Mouse (Mus musculus): ENCODE data around the gene Lonrf3.
A peak's percentile ranks its signal among the peaks of the same experiment; 100 is the strongest.

Gene Lonrf3

DNA sequence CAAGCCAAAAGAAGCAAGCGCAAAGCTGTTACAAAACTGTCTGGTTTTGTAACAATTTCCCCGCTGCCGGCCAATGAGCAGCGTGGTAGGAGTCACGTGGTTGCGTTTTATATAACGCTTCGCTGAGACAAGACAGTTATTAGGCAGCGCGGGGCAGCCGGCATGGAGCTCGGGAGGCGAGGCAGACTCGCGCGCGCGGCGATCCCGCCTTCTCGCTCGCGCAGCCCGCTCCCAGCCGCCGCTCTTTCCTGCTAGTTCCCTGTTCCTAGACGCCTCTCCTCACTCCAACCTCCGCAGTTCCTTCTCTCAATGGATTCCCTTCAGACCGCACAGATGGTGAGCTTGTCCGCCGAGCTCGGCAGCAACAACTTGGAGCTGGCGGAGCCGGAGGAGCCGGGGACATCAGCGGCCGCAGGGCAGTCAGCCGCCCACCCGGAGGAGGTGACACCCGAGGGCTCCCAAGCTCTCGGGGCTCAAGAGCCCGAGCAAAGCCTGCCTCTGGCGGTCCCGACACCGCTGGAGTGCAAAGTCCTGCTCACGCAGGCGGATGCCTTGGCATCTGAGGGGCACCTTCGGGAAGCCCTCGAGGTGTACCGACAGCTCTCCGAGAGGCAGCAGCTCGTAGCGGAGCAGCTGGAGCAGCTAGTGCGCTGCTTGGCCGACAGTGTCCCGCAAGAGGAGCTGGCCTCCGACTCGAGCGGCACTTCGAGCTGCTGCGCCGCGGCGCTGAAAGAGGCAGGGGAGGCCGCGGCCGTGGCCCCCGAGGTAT is at the start of gene Lonrf3:
TSS of gene Lonrf3 (plus strand) at position 83 of the 769 bp plus-strand sequence.
- Histone ChIP-seq H3K4me3 (replicated peaks; ENCODE audit: low read length) (peak within 1 kb of the TSS; percentile 71), H3K36me3 (ENCODE audit: insufficient read depth, low read length) (no peaks in the 10 kb centered on the region), H3K4me1 (replicated peaks; ENCODE audit: low read depth, low read length) (peaks cover 4% of the 10 kb centered on the region), H3K27me3 (ENCODE audit: insufficient read depth, low read length) (peaks cover 57% of the 10 kb centered on the region), H3K9me3 (ENCODE audit: low read length) (no peaks in the 10 kb centered on the region)
- TF ChIP-seq NANOG (IDR thresholded peaks at IDR 0.05; ENCODE audit: borderline replicate concordance, low read length), result no peak
- TF ChIP-seq POU5F1 (IDR thresholded peaks at IDR 0.05; ENCODE audit: borderline replicate concordance, low read length), result no peak
- TF ChIP-seq CTCF (conservative IDR thresholded peaks at IDR 0.05; ENCODE audit: low read length), result no peak

- no peak for TF ChIP-seq NANOG (IDR thresholded peaks at IDR 0.05; ENCODE audit: borderline replicate concordance, low read length)
- no peak for TF ChIP-seq CTCF (conservative IDR thresholded peaks at IDR 0.05; ENCODE audit: low read length)
- TF ChIP-seq POU5F1 (IDR thresholded peaks at IDR 0.05; ENCODE audit: borderline replicate concordance, low read length), result no peak
- Histone ChIP-seq H3K36me3 (ENCODE audit: insufficient read depth, low read length) (no peaks in the 10 kb centered on the region), H3K4me1 (replicated peaks; ENCODE audit: low read depth, low read length) (no peaks in the 10 kb centered on the region), H3K4me3 (replicated peaks; ENCODE audit: low read length) (no peak overlapping the region), H3K27me3 (ENCODE audit: insufficient read depth, low read length) (no peaks in the 10 kb centered on the region), H3K9me3 (ENCODE audit: low read length) (no peaks in the 10 kb centered on the region)
These were observed 49.4 kb upstream of the Lonrf3 start for GRCm38 (mm10) chrX:36278750-36279149.

GRCm38 (mm10) chrX:36311420-36311819 is 16.7 kb upstream of the Lonrf3 start:
- TF ChIP-seq POU5F1 (IDR thresholded peaks at IDR 0.05; ENCODE audit: borderline replicate concordance, low read length), result no peak
- no peak for TF ChIP-seq NANOG (IDR thresholded peaks at IDR 0.05; ENCODE audit: borderline replicate concordance, low read length)
- TF ChIP-seq CTCF (conservative IDR thresholded peaks at IDR 0.05; ENCODE audit: low read length), result no peak
- no peaks in the 10 kb centered on the region for H3K27me3 ChIP-seq (ENCODE audit: insufficient read depth, low read length)
- H3K4me1 ChIP-seq (replicated peaks; ENCODE audit: low read depth, low read length), result no peaks in the 10 kb centered on the region
- H3K4me3 ChIP-seq (replicated peaks; ENCODE audit: low read length), result no peak overlapping the region
- no peaks in the 10 kb centered on the region for H3K36me3 ChIP-seq (ENCODE audit: insufficient read depth, low read length)
- H3K9me3 ChIP-seq (ENCODE audit: low read length), result no peaks in the 10 kb centered on the region

DNA sequence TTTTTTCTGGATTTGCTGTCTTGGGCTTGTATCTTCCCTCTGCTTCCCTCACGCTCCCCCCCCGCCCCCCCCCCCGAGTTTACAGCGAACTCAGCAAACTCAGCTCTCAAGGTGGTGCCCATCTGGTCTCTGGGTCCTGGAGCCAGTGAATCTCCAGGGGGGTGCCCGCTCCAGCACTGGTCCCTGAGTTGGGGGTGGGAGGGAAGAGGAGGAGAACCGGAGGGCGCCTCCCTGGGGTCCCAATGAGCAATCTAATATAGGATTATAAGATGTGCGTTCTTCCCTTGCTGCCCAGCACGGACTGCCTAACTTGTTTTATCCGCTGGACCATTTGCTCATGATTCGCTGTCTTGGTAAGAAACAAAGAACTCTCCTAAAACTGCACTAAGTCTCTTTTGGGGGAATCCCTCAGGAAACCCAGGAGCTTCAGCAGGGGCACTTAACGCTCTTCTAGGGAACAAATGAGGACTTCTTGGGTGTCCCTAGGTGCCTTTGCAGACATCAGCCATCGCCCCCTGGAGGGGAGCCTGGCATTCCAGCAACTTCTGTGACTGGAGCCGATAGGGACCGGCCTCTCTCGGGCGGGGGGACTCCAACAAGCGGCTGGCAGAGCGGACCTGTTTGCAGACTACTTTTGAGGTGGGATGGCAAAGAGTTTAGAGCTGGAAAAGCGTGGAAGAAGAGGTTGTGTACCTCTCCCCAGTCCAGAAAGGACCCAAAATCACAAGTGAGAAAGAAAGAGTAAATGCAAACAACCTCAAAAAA is 480 bp upstream of the Lonrf3 start:
- TF ChIP-seq CTCF (conservative IDR thresholded peaks at IDR 0.05; ENCODE audit: low read length), result no peak
- no peak for TF ChIP-seq POU5F1 (IDR thresholded peaks at IDR 0.05; ENCODE audit: borderline replicate concordance, low read length)
- no peak for TF ChIP-seq NANOG (IDR thresholded peaks at IDR 0.05; ENCODE audit: borderline replicate concordance, low read length)
- H3K27me3 ChIP-seq (ENCODE audit: insufficient read depth, low read length), result peaks cover 57% of the 10 kb centered on the region
- H3K36me3 ChIP-seq (ENCODE audit: insufficient read depth, low read length), result no peaks in the 10 kb centered on the region
- no peaks in the 10 kb centered on the region for H3K9me3 ChIP-seq (ENCODE audit: low read length)
- peaks cover 4% of the 10 kb centered on the region for H3K4me1 ChIP-seq (replicated peaks; ENCODE audit: low read depth, low read length)
- H3K4me3 ChIP-seq (replicated peaks; ENCODE audit: low read length), result peak overlapping the region; percentile 71

- H3K4me1 ChIP-seq (replicated peaks; ENCODE audit: low read depth, low read length), result peaks cover 4% of the 10 kb centered on the region
- H3K9me3 ChIP-seq (ENCODE audit: low read length), result no peaks in the 10 kb centered on the region
- peaks cover 57% of the 10 kb centered on the region for H3K27me3 ChIP-seq (ENCODE audit: insufficient read depth, low read length)
- TF ChIP-seq POU5F1 (IDR thresholded peaks at IDR 0.05; ENCODE audit: borderline replicate concordance, low read length) (no peak), CTCF (conservative IDR thresholded peaks at IDR 0.05; ENCODE audit: low read length) (no peak), NANOG (IDR thresholded peaks at IDR 0.05; ENCODE audit: borderline replicate concordance, low read length) (no peak)
- H3K4me3 ChIP-seq (replicated peaks; ENCODE audit: low read length), result peak overlapping the region; percentile 71
- no peaks in the 10 kb centered on the region for H3K36me3 ChIP-seq (ENCODE audit: insufficient read depth, low read length)
These were observed 992 bp downstream of the Lonrf3 start for GRCm38 (mm10) chrX:36329040-36329649.

GRCm38 (mm10) chrX:36329849-36330411 is 1.8 kb downstream of the Lonrf3 start:
- Histone ChIP-seq H3K4me1 (replicated peaks; ENCODE audit: low read depth, low read length) (peaks cover 4% of the 10 kb centered on the region), H3K4me3 (replicated peaks; ENCODE audit: low read length) (peak overlapping the region; percentile 66), H3K9me3 (ENCODE audit: low read length) (no peaks in the 10 kb centered on the region), H3K36me3 (ENCODE audit: insufficient read depth, low read length) (no peaks in the 10 kb centered on the region), H3K27me3 (ENCODE audit: insufficient read depth, low read length) (peaks cover 57% of the 10 kb centered on the region)
- TF ChIP-seq POU5F1 (IDR thresholded peaks at IDR 0.05; ENCODE audit: borderline replicate concordance, low read length) (no peak), NANOG (IDR thresholded peaks at IDR 0.05; ENCODE audit: borderline replicate concordance, low read length) (no peak), CTCF (conservative IDR thresholded peaks at IDR 0.05; ENCODE audit: low read length) (no peak)

DNA sequence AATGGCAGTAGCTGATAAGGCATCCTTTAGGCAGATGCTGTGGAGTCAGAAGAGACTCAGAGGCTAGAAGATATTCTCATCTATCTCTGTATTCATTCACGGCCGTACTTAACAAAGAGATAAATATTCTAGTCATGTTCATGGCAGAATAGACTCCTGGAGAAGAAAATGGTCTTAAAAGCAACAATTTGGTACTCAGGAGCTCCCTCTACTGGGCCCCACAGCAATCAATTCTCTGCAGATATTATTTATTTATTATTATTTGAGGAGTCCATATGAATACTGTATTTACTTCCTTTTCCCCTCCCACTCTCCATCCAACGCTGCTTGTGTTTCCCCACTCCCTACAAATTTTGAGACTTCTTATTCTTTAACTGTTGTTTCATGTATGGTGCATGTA is 24.3 kb downstream of the Lonrf3 start:
- Histone ChIP-seq H3K4me1 (replicated peaks; ENCODE audit: low read depth, low read length) (no peaks in the 10 kb centered on the region), H3K4me3 (replicated peaks; ENCODE audit: low read length) (no peak overlapping the region), H3K36me3 (ENCODE audit: insufficient read depth, low read length) (no peaks in the 10 kb centered on the region), H3K27me3 (ENCODE audit: insufficient read depth, low read length) (no peaks in the 10 kb centered on the region), H3K9me3 (ENCODE audit: low read length) (no peaks in the 10 kb centered on the region)
- no peak for TF ChIP-seq POU5F1 (IDR thresholded peaks at IDR 0.05; ENCODE audit: borderline replicate concordance, low read length)
- TF ChIP-seq CTCF (conservative IDR thresholded peaks at IDR 0.05; ENCODE audit: low read length), result peak; percentile 27
- no peak for TF ChIP-seq NANOG (IDR thresholded peaks at IDR 0.05; ENCODE audit: borderline replicate concordance, low read length)

DNA sequence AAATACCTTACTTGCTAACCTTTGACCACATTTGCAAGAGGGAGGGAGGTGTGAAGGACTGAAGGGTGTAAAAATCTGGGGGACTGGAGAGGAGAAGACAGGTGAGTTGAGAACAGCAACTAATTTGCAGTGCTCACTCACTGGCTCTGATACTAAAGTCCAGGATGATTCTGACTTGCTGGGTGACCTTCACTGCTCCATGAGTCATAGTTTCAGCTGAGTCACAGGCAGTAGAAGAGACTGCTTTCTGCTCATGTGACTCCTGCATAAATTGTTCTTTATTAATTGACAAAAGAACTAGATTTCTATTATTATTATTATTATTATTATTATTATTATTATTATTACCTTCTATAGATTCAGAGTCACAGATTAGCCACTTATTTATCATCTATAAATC is 57.2 kb downstream of the Lonrf3 start:
- Histone ChIP-seq H3K4me3 (replicated peaks; ENCODE audit: low read length) (no peak overlapping the region), H3K36me3 (ENCODE audit: insufficient read depth, low read length) (no peaks in the 10 kb centered on the region), H3K4me1 (replicated peaks; ENCODE audit: low read depth, low read length) (no peaks in the 10 kb centered on the region), H3K27me3 (ENCODE audit: insufficient read depth, low read length) (no peaks in the 10 kb centered on the region), H3K9me3 (ENCODE audit: low read length) (no peaks in the 10 kb centered on the region)
- no peak for TF ChIP-seq POU5F1 (IDR thresholded peaks at IDR 0.05; ENCODE audit: borderline replicate concordance, low read length)
